Mouse (Mus musculus) naive thymus-derived CD4-positive, alpha-beta T cell, adult 2 months (primary cell): ENCODE measurements around the gene Irx6.

Experiments
- DNase-seq: peaks from one replicate; pipeline ENCODE4 v3.0.0-alpha.2; 2011; ENCODE audit warnings: low read depth

The Irx6 gene

GRCm38 (mm10) chr8:92674244-92675128, at the start of gene Irx6:
Gene Irx6 (plus strand): TSS chr8:92674288.
- DNase-seq = no peak

DNA sequence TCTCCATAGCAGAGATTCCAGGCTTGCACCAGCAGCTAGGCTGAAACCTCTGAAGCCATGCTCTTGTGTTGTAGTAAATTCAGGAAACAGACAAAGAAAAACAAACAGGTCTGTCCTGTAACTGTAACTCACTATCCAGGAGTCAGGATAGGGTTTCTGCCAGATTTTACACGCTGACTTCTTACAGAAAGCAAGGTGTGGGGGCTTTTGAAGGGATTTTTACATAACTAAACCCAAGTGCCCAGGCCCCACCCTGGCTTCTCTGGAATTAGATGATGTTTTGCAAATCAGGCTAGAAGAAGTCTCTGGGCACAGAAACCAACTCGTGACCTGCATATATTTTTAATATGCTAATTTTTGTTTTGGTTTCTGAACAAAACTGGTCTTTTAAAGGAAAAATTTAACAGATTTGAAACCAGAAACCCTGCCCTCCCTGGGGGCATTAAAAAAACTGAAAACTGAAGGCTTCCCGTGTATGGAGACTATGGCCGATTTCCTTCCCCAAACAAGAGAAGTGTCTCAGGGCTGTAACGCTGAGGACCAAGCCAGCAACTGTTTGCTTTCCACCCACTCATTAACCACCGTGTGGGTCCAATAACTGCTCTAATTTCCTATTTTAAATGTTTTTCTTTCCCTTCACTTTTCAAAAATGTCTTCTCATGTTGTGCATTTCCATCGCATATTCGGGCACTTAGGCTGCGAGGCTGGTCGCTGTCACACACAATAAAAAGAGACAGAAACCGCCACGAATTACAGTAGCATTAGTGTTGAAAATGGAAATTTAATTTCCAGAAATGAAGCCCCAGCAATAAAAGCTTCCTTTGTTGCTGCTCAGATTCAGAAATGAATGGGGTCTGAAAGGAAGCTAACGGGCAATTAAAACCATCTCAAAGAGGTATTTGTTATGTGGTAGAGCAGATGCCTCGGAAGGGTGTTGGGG, 45.1 kb upstream of the Irx6 start:
- DNase-seq = no peak

DNA sequence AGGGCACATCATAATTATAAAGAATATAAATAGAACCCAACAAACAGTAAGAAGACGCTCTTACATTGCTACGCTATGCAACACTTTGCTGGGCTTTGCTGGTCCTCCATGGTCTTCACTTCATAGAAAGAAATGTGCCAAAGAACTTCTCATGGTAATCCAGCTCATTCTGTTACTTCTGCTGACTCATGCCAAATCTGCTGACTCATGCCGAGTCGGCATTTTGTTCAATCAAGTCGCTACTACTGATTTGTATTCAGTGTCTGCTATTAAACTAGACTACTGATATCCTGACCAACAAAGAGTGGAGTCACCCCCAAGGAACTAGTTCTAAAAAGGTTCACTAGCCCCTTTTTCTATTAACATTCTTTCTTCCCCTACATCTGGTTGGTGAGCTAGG, 40.9 kb upstream of the Irx6 start:
- no peak for DNase-seq

DNA sequence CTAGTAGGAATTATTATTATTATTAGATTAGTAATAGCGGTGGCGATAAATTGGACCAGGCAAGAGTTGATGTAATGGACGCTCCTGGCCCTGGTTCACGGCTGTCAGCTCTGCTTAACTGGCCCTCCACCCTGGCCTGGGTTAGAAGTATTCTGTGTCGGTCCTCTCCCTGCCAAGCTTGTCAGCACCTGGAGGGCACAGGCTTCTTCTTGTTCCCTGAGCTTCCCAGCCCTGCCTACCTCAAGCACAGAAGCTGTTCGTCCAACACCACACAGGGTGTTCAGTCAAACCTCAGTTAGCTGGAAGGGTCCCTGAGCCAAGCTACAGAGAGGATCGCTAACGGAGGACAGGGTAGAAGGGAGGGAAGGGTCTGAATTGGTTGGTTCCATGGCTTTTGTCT, 33.3 kb upstream of the Irx6 start:
- no peak for DNase-seq

DNA sequence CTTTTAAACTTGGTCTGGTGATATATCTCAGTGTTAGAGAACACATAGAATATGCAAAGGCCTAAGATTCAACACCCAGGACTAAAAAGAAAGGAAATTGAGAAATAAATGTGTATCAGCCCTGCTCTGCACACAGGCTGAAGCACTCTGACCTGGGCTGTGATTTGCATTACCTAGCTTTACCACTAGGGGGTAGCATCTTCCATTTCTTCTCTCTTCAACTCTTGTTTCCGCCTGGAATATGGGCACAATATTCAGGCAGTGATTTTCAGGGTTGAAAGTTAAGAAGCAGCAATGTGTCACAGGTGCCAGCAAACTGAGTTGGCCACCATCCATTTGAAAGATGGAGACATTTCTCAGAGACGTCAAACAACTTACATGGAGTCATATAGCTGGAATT, 27.5 kb upstream of the Irx6 start:
- DNase-seq = no peak

GRCm38 (mm10) chr8:92664207-92664606, 9.9 kb upstream of the Irx6 start:
- DNase-seq = no peak

- no peak for DNase-seq
These were observed 3.9 kb upstream of the Irx6 start for GRCm38 (mm10) chr8:92670236-92670635.

GRCm38 (mm10) chr8:92670656-92671195, 3.4 kb upstream of the Irx6 start:
- no peak for DNase-seq

GRCm38 (mm10) chr8:92671892-92672291, 2.2 kb upstream of the Irx6 start:
- DNase-seq = no peak

DNA sequence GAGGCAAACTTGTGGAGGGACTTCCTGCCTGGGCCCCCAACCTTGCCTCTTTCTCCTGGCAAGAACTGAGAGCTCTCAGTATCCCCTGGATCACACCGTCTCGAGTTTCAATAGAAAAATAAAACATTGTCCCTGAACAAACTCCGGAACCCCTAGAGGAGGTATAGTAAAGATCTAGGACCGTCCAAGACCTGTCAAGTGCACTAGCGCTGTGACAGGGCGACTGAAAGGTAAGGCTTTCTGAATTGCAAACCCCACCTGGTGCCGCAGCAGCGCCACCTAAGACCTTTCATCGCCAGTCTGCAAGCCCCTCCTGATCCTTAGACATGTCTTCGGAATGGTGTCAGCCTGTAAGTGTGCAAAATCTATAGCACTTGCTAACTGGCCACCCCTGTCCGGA, 987 bp upstream of the Irx6 start:
- no peak for DNase-seq

DNA sequence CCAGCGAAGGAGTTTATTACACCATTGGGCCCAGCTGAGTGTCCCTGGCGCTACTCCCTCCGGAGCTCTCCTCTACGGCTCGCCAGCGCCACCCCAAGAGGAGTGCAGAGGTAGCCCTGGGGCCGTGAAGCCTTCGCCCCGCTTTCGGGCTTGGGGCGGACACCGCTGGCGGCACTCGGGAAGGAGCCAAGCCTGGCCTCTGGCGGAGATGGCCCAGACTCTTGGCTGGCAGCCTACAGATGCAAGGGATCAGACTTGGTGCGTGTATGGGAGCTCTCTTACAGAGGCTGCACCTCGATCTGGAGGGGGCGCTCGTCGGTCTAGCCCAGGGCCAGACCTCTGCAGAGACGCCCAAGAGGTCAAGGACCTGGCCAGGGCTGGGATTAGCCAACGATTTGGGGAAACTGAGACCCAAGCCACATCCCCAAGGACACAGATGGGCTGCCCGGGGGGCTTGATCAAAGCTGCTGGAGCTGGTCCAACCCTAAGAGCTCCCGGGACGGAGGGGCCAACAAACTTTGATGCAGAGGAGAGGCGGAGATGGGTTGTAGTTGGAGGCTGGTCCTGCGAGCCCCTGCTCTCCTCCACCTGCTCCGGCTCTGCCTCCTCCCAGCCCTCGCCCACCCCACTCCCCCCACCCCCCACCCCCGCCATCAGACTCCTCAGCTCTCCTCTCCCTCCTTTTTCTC, 389 bp upstream of the Irx6 start:
- DNase-seq = no peak

DNA sequence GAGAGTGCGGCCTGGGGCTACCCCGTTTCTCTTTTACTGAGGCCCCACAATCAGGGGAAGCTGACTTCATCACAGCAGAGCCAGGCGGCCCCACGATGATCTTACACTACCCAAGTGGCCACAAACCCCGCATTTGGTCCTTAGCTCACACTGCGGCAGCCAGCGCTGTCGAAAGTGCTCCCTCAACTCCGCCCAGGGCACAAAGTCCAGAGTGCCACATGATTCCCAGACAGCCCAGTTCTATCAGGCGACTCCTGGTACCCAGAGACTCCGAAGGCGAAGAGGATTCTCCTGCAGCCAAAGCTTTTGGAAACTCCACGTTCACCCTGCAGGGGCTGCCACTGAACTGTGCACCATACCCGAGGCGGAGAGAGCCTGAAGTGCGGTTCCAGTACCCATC, 4.3 kb downstream of the Irx6 start:
- no peak for DNase-seq

DNA sequence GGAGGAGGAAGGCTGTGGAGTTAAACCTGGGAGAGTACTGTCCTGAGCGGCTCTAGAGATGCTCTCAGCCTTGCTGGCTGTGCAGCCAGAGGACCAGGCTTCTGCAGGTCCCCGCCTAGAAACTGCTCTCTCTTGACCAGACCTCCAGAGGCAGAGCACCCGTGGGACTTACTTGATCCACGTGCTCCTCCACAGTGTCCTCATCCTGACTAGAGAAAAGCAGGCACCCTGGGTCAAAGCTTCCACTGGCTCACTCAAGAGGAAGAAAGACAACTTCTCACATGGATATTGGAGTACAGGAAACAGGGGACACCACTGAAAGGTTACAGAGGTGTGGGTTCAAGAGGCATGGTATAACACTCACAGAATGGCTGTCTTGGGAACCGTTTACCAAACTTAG, 23.3 kb downstream of the Irx6 start:
- DNase-seq = no peak

GRCm38 (mm10) chr8:92698411-92698810, 24.3 kb downstream of the Irx6 start:
- no peak for DNase-seq

DNA sequence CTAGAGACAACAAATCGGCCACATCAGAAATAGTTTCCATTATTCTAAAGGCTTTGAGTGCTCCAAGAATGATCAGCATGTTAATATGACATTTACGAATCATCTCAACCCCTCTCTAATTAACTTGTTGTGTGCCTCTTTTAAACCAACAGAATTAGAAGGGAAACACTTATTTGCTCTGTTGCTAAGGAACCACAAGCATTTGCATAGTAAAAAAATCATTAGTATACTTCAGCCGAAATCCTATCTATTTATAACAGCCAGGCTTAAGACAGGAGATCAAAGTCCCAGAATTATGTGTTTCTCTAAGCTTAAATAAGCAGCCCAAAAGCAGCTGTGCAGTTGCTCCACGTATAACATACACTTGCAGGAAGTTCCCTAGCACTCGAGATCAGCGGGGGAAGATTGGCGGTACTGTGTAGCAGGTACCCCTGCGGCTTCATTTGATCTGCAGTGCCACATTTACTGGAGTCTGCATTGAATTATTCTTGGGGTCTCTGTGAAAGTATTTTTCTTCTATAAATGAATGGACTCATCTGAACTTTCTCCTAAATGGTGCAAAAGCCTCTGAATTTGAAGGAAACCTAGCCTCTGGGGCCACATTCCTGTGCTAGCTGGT, 25.9 kb downstream of the Irx6 start:
- no peak for DNase-seq

DNA sequence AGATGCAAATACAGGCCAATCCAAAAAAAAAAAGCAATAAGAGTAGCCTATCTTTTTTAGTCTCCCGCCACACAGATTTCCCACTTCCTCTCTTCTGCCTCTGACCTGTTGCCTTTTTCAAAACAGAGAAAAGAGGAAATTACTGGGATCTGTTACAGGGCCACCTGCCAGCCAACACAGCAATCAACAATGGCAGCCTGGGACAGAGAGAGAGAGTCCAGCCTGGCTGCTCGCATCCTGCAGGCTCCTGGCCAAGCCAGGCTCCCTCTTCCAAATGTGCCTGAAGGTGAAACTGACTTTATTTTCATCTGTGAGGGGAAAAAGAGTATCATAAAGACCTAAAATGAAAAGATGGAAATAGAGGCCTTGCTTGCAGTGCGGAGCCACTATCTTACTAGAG, 29.3 kb downstream of the Irx6 start:
- DNase-seq = no peak

DNA sequence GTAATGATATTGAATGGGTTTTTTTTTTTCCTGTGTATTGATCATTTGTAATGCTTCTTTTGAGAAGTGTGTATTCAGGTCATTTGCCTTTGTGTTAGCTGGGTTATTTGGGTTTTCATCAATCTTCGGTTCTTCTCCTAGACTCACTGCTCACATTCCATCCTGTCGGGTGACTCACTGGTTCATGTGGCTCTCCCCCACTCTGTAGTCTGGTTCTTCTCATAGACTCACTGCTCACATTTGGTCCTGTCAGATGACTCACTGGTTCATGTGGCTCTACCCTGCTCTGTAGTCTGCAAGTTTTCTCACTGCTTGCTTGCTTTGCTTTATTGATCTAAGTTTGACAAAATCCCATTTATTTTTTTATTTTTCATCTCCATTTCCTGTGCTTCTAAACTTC, 32.2 kb downstream of the Irx6 start:
- DNase-seq = no peak

GRCm38 (mm10) chr8:92713286-92713685, 39.2 kb downstream of the Irx6 start:
- no peak for DNase-seq

DNA sequence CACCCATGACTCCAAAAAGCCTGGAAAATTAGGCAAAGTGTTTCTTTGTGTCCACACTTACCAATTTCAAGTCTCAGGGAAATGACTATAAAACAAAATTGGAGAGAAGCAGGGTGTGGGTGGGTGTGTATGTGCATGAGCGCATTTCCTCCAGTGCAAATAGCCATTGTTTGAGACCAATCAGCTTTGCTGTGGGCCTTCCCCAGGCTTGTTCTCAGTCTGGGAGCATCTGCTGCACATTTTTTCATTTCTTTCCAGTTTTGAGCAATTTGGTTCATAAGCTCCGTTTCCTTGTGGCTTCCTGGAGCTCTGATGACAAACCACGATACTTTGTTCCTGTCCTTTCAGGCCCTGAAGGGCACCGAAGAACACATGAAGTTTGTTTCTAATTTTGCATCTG, 43.3 kb downstream of the Irx6 start:
- no peak for DNase-seq

GRCm38 (mm10) chr8:92718057-92718456, 44.0 kb downstream of the Irx6 start:
- no peak for DNase-seq

- no peak for DNase-seq
These were observed 47.3 kb downstream of the Irx6 start for GRCm38 (mm10) chr8:92721266-92721935.
